Mouse (Mus musculus): ENCODE results near the gene Wfdc17.

DNA sequence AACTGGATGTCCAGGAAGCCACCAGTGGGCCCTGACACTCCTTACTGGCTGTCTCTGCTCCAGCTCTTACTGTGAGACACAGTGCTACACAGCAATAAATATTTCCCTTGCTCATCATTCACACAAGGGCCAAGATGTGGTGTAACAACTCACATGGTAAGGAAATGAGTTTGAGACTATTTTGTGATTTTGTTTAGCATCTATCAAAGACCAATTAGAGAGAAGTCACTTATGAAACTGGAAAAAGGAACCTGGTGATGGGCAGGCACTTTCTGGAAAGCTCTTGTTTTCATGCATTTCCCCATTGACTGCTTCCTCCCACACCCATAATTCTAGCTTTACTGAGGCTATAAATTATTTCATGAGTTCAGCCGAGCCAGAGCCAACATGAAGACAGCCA, at the start of gene Wfdc17:
- TF ChIP-seq GATA1 (IDR thresholded peaks at IDR 0.05; ENCODE audit: borderline replicate concordance, low read length) = no peak
- no peak for TF ChIP-seq FLI1 (IDR thresholded peaks at IDR 0.05; ENCODE audit: low read length)

All from megakaryocyte, embryonic 14.5 days (primary cell).